Mouse (Mus musculus): ENCODE measurements around the gene Psmd7. TPM values are rescaled to one million over a fixed set of nuclear protein-coding genes. Genes with fewer than 3 reads are reported as not detected.
A peak's percentile ranks its signal among the peaks of the same experiment; 100 is the strongest.
"Not testable (repeated sequence)": the region's sequence is repeated elsewhere in the genome, so short reads cannot be mapped to it uniquely, and the experiment has no call there.

The Psmd7 gene
- 328 and 342 TPM in 2 replicates for polyA plus RNA-seq (2016; fragmentation: Nextera tagmentation; extraction: Ambion mirVana)

GRCm38 (mm10) chr8:107587995-107588780, at the start of gene Psmd7:
Psmd7 (minus strand) TSS chr8:107588464.
- Histone ChIP-seq H3K9ac (peak within 1 kb of the TSS; percentile 92), H3K27me3 (no peaks in the 10 kb centered on the region), H3K27ac (peak within 1 kb of the TSS; percentile 83), H3K4me3 (peak within 1 kb of the TSS; percentile 93), H3K4me1 (peaks cover 14% of the 10 kb centered on the region), H3K36me3 (peaks cover 28% of the 10 kb centered on the region), H3K4me2 (replicated peaks) (peak within 1 kb of the TSS; percentile 69), H3K9me3 (no peaks in the 10 kb centered on the region)
- WGBS: 2% methylated on average over 65 of the region's 65 CpGs
- peak; percentile 91 for ATAC-seq (ENCODE audit: insufficient number of reproducible peaks, insufficient read depth, low FRiP score, low TSS enrichment)

GRCm38 (mm10) chr8:107633734-107634133, 45.5 kb upstream of the Psmd7 start:
- Histone ChIP-seq H3K27ac (no peak overlapping the region), H3K9ac (no peak overlapping the region), H3K4me2 (replicated peaks) (no peak overlapping the region), H3K4me3 (no peak overlapping the region), H3K9me3 (no peaks in the 10 kb centered on the region), H3K27me3 (no peaks in the 10 kb centered on the region), H3K36me3 (no peaks in the 10 kb centered on the region), H3K4me1 (no peaks in the 10 kb centered on the region)
- no peak for ATAC-seq (ENCODE audit: insufficient number of reproducible peaks, insufficient read depth, low FRiP score, low TSS enrichment)
- WGBS: 91% methylated on average over 2 of the region's 2 CpGs

DNA sequence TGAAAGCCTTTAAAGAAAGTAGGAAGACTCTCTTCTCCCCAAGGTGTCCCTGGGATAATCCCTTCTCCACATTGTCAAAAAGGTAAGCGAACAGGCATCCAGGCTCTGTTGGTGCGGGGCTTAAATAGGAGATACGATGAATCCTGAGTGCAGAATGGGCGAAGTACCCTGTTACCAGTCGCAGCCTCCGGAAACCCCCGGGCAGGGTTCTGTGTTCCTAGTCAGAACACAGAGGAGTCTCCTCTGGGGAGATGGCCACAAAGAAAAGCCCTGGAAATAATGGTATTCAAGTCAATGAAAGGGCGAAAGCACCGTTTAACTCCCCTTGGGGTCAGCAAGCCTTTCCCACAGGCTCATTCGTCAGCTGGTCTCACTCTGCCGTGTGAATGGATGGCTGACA, 41.4 kb upstream of the Psmd7 start:
- no peak overlapping the region for H3K4me3 ChIP-seq
- no peak overlapping the region for H3K27ac ChIP-seq
- H3K4me2 ChIP-seq (replicated peaks): no peak overlapping the region
- H3K9me3 ChIP-seq: no peaks in the 10 kb centered on the region
- H3K36me3 ChIP-seq: no peaks in the 10 kb centered on the region
- no peaks in the 10 kb centered on the region for H3K27me3 ChIP-seq
- no peaks in the 10 kb centered on the region for H3K4me1 ChIP-seq
- WGBS: 75% methylated on average over 11 of the region's 11 CpGs
- H3K9ac ChIP-seq: no peak overlapping the region
- no peak for ATAC-seq (ENCODE audit: insufficient number of reproducible peaks, insufficient read depth, low FRiP score, low TSS enrichment)

DNA sequence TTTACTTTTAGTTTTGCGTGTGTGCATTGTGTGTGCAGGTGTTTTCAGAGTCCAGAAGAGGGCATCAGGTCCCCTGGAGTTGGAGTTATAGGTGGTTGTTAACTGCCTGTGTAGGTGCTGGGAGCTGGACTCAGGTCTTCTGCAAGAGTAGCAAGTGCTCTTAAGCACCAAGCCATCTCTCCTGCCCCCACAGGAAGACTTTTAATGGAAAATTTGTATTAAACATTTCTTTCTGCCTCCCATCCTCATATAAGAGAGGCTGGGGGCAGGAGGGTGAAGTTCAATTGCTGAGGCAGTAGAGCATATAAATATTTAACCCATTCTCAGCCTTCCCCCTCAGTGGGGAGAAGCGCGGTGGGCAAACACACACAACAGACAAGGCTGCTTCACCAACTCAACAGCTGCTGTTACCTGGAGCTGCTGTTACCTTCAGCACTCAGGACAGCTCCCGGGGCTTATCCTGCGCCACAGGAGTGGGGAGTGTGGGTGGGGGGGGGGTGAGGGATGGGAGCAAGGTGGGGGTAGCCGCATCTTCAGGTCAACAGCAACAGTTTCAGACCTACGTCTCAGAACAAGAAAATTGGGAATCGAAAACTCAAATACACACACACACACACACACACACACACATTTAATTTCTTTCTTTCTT, 40.4 kb upstream of the Psmd7 start:
- H3K9ac ChIP-seq: no peak overlapping the region
- H3K4me3 ChIP-seq: no peak overlapping the region
- 50% methylated on average over 7 of the region's 8 CpGs for WGBS
- ATAC-seq (ENCODE audit: insufficient number of reproducible peaks, insufficient read depth, low FRiP score, low TSS enrichment): no peak
- no peaks in the 10 kb centered on the region for H3K27me3 ChIP-seq
- no peaks in the 10 kb centered on the region for H3K4me1 ChIP-seq
- H3K36me3 ChIP-seq: no peaks in the 10 kb centered on the region
- no peak overlapping the region for H3K4me2 ChIP-seq (replicated peaks)
- no peak overlapping the region for H3K27ac ChIP-seq
- H3K9me3 ChIP-seq: no peaks in the 10 kb centered on the region

DNA sequence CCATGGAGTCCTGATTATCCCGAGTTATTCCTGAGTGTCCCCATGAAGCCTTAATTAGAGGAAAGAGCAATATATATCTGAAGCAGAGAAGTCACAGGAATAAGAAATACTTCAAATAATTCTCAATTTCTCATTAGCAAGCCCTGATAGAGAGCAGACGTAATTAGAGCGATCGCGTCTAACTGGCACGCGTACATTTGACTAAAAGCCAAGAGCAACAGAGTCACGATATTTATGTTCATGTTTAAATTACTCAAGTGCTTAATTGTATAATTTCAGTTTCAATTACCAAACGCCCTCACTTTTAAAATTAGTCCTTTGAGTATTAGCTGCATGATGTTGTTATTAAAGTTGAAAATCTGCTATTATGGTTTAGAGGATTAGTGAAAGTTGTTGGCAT, 39.6 kb upstream of the Psmd7 start:
- no peaks in the 10 kb centered on the region for H3K9me3 ChIP-seq
- no peak overlapping the region for H3K4me2 ChIP-seq (replicated peaks)
- no peak overlapping the region for H3K4me3 ChIP-seq
- H3K27ac ChIP-seq: no peak overlapping the region
- H3K9ac ChIP-seq: no peak overlapping the region
- no peak for ATAC-seq (ENCODE audit: insufficient number of reproducible peaks, insufficient read depth, low FRiP score, low TSS enrichment)
- no peaks in the 10 kb centered on the region for H3K27me3 ChIP-seq
- H3K4me1 ChIP-seq: no peaks in the 10 kb centered on the region
- 79% methylated on average over 9 of the region's 9 CpGs for WGBS
- no peaks in the 10 kb centered on the region for H3K36me3 ChIP-seq

DNA sequence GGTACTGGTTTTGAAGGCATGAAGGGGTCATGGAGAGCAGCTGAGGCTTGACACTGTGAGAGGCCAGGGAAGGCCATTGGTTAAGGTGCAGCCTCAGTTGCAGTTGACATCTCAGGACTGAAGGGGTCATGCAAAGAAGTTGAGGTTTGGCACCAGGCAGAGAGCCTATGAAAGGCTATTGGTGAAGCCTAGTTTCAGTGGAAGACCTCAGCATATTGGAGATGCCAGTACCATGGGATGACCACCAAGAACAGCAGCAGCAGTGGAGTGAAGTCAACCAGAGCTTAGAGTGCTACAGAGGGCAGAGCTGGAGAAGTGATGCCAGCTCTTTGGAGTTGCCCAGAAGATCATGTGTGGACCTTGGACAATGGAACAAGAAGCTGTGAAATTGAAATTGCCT, 36.0 kb upstream of the Psmd7 start:
- not testable (repeated sequence) for H3K9me3 ChIP-seq; H3K27me3 ChIP-seq; H3K36me3 ChIP-seq; ATAC-seq (ENCODE audit: insufficient number of reproducible peaks, insufficient read depth, low FRiP score, low TSS enrichment); H3K4me3 ChIP-seq; H3K27ac ChIP-seq; H3K4me1 ChIP-seq; H3K4me2 ChIP-seq (replicated peaks); H3K9ac ChIP-seq

DNA sequence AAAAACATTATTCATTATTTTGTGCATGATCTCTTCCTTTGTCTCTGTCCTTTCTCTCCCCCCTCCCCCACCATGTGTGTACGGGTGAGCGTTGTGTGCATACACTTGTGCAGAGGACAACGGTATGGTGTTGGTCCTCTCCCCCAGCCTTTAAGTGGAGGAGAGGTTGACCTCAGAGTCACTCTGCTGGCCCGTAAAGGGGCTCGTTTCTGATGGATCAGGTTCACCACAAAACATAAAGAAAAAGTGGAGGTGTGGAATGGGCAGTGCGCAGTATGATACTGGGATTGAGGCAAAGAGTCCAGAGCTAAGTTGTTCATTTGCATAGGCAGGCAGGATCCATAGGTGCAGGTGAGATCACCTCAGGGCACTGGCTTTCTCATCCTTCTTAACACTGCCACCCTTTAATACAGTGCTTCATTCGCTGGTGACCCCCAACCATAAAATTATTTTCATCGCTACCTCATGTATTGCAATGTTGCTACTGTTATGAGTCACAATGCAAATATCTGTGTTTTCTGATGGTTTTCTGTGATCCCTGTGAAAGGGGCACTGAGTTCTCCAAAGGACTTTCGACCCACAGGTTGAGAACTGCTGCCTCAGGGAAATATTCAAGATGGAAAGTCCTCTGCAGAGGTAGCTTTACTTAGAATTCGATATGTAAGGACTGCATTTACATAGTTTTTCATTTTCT, 33.8 kb upstream of the Psmd7 start:
- H3K4me3 ChIP-seq: no peak overlapping the region
- H3K9me3 ChIP-seq: no peaks in the 10 kb centered on the region
- H3K9ac ChIP-seq: no peak overlapping the region
- no peaks in the 10 kb centered on the region for H3K27me3 ChIP-seq
- no peak for ATAC-seq (ENCODE audit: insufficient number of reproducible peaks, insufficient read depth, low FRiP score, low TSS enrichment)
- WGBS: 91% methylated on average over 10 of the region's 10 CpGs
- no peak overlapping the region for H3K27ac ChIP-seq
- H3K4me2 ChIP-seq (replicated peaks): no peak overlapping the region
- H3K4me1 ChIP-seq: no peaks in the 10 kb centered on the region
- H3K36me3 ChIP-seq: no peaks in the 10 kb centered on the region

GRCm38 (mm10) chr8:107621136-107621535, 32.9 kb upstream of the Psmd7 start:
- no peaks in the 10 kb centered on the region for H3K4me1 ChIP-seq

GRCm38 (mm10) chr8:107618499-107618898, 30.2 kb upstream of the Psmd7 start:
- H3K4me1 ChIP-seq: no peaks in the 10 kb centered on the region
- no peak overlapping the region for H3K4me2 ChIP-seq (replicated peaks)
- H3K27ac ChIP-seq: no peak overlapping the region
- no peak overlapping the region for H3K9ac ChIP-seq
- H3K36me3 ChIP-seq: no peaks in the 10 kb centered on the region
- no peaks in the 10 kb centered on the region for H3K27me3 ChIP-seq
- no peaks in the 10 kb centered on the region for H3K9me3 ChIP-seq
- WGBS: 61% methylated on average over 10 of the region's 10 CpGs
- no peak for ATAC-seq (ENCODE audit: insufficient number of reproducible peaks, insufficient read depth, low FRiP score, low TSS enrichment)
- H3K4me3 ChIP-seq: no peak overlapping the region

More at GRCm38 (mm10) chr8:107621136-107621535, 32.9 kb upstream of the Psmd7 start:
- Histone ChIP-seq H3K36me3 (no peaks in the 10 kb centered on the region), H3K9me3 (no peaks in the 10 kb centered on the region), H3K27ac (no peak overlapping the region), H3K4me3 (no peak overlapping the region), H3K4me2 (replicated peaks) (no peak overlapping the region), H3K9ac (no peak overlapping the region), H3K27me3 (no peaks in the 10 kb centered on the region)
- WGBS: 70% methylated on average over 3 of the region's 3 CpGs
- ATAC-seq (ENCODE audit: insufficient number of reproducible peaks, insufficient read depth, low FRiP score, low TSS enrichment): no peak

DNA sequence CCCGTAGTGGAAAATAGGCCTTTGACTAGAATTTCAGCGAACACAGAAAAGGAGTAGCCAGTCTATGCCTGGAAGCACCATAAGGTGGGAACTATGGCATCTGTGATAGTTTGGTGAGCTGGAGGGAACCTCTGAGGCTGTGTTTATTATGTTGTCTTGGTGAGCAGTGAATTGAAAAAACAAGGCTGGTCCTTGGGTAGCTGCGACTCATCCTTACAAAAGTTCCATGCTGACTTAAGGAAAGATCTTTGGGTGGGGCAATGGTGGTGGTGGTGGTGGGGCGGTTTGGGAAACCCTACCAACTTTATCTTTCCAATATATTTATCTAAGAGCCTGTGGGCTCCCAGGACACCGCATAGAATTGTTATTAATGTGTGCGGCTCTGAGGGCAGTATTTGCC, 25.1 kb upstream of the Psmd7 start:
- Histone ChIP-seq H3K9ac (no peak overlapping the region), H3K9me3 (no peaks in the 10 kb centered on the region), H3K27me3 (no peaks in the 10 kb centered on the region), H3K4me3 (no peak overlapping the region), H3K4me1 (no peaks in the 10 kb centered on the region), H3K4me2 (replicated peaks) (no peak overlapping the region), H3K27ac (no peak overlapping the region), H3K36me3 (no peaks in the 10 kb centered on the region)
- no peak for ATAC-seq (ENCODE audit: insufficient number of reproducible peaks, insufficient read depth, low FRiP score, low TSS enrichment)
- WGBS: 89% methylated on average over 6 of the region's 6 CpGs

- H3K27me3 ChIP-seq: no peaks in the 10 kb centered on the region
- H3K9me3 ChIP-seq: no peaks in the 10 kb centered on the region
- no peak overlapping the region for H3K27ac ChIP-seq
- no peaks in the 10 kb centered on the region for H3K36me3 ChIP-seq
- 64% methylated on average over 11 of the region's 11 CpGs for WGBS
- no peak overlapping the region for H3K4me3 ChIP-seq
- H3K4me1 ChIP-seq: no peaks in the 10 kb centered on the region
- ATAC-seq (ENCODE audit: insufficient number of reproducible peaks, insufficient read depth, low FRiP score, low TSS enrichment): no peak
- H3K4me2 ChIP-seq (replicated peaks): no peak overlapping the region
- no peak overlapping the region for H3K9ac ChIP-seq
These were observed 22.6 kb upstream of the Psmd7 start for GRCm38 (mm10) chr8:107610845-107611244.

DNA sequence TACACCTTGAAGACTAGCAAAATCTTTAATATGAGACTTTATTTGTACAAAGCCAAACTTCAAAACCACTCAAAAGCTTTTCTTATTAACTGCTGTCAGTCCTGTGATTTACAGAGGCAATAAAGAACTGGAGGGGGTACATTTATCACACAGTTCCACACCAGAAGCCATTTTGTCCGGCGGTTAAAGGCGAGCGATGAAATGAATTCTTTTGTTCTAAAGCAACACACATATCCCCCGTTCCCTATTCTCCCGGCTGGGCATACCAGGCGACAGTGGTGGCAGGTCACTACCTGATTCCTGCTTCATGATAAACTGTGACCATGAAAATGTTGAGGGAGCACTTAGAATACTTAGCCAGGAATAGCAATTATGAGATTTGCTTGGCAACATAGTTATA, 20.5 kb upstream of the Psmd7 start:
- WGBS: 76% methylated on average over 7 of the region's 7 CpGs
- Histone ChIP-seq H3K27me3 (no peaks in the 10 kb centered on the region), H3K9ac (no peak overlapping the region), H3K9me3 (no peaks in the 10 kb centered on the region), H3K36me3 (no peaks in the 10 kb centered on the region), H3K4me3 (no peak overlapping the region), H3K27ac (no peak overlapping the region), H3K4me2 (replicated peaks) (no peak overlapping the region), H3K4me1 (no peaks in the 10 kb centered on the region)
- no peak for ATAC-seq (ENCODE audit: insufficient number of reproducible peaks, insufficient read depth, low FRiP score, low TSS enrichment)
